Mouse (Mus musculus) liver, adult 2 months (tissue): ENCODE data around the gene Prickle1.

ENCODE experiments used
- CTCF ChIP-seq: fragments of 200-500 bp; IDR thresholded peaks from 2 replicates; pipeline ENCODE4 v1.5.1; 2011; ENCODE audit warnings: low read depth, low read length, control low read depth
- POLR2A ChIP-seq: fragments of 200-500 bp; IDR thresholded peaks from 2 replicates; pipeline ENCODE4 v1.6.1; 2011; ENCODE audit warnings: low read length, control low read depth; ENCODE audit not compliant: insufficient read depth; ENCODE audit errors: extremely low read depth

- TF ChIP-seq CTCF (no peak), POLR2A (no peak)
Measured at GRCm38 (mm10) chr15:93453296-93453695, 142.4 kb downstream of the Prickle1 start.
